Mouse (Mus musculus) olfactory bulb, adult 2 months (tissue): ENCODE measurements around the gene Pnp.

Source experiments
- CTCF ChIP-seq: fragments of 200-500 bp; IDR thresholded peaks from 2 replicates; pipeline ENCODE4 v1.5.1; 2012; ENCODE audit warnings: low read depth, mild to moderate bottlenecking, low read length, moderate library complexity; ENCODE audit not compliant: insufficient read depth
- POLR2A ChIP-seq: fragments of 200-500 bp; IDR thresholded peaks from 2 replicates; pipeline ENCODE4 v1.6.1; 2012; ENCODE audit warnings: mild to moderate bottlenecking, low read depth, low read length, moderate library complexity; ENCODE audit not compliant: insufficient read depth

DNA sequence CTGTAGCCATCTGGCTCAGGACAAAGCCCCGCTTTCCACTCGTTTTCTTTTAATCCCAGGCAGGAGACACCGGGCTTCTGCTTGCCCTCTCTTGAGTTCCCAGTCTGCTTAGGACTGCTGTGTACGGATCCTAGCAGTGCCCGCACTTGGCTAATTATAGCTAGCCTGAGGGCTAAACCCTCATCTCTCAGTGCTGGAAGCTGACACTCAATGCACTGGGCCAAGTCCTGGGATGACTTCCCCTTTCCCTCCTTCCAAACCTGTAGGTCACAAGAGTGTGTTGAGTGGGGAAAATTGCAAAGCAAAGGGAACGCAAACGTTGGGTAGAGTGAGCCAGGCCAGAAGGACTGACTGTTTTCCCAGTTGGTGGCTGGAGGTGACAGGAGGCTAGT, 33.5 kb upstream of the Pnp start, which contains the start of gene Klhl33:
- TF ChIP-seq POLR2A = no peak
- TF ChIP-seq CTCF = no peak
